Mouse (Mus musculus): Measurements from ENCODE around the gene St6galnac3.

DNA sequence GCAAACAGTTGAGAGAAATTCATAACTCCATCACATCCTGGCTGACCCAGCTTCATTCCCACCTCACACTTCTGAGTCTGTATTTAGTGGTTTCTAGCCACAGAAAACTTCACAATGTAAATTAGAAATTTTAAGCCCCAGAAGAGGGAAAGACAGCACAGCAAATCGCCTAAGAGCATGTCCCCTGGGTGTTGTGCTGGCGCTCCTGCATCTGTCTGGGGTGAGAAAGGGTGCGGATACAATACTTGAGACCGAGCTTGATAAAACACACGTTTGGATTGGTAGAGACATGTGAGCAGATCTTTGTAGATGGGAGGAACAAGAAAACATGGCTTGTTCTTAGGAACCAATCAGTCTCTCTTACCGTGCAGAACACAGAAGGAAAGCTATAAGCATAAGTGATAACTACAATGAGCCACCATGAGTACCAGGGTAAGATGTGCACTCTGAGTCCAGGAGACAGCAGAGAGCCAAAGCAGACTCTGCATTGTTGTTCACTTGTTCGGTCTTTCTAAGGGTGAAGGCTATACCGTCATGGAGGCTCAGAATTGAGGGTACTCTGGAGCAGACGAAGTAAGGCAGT, 214.8 kb downstream of the St6galnac3 start:
- TF ChIP-seq CTCF (IDR thresholded peaks at IDR 0.05; ENCODE audit: extremely low read depth, insufficient read depth, low read length) (no peak), POLR2A (IDR thresholded peaks at IDR 0.05; ENCODE audit: extremely low read depth, insufficient read depth, low read length) (no peak)
